ENCODE assay signal across 8 mouse cellular contexts in genomic region chr17:8367514-8368480, GRCm38 (mm10). TPM values are rescaled to one million over a fixed set of nuclear protein-coding genes. Genes with fewer than 3 reads are reported as not detected.
A peak's percentile ranks its signal among the peaks of the same experiment; 100 is the strongest.
DNase-seq lines count a peak whose midpoint lies in the region; ATAC-seq and TF ChIP-seq lines count a peak whose summit lies in the region.

No protein-coding gene starts in this region.

- no peak for TF ChIP-seq CTCF in intestine, postnatal 0 days (IDR thresholded peaks at IDR 0.05; ENCODE audit: low read depth)

- H3K36me3 ChIP-seq in embryonic facial prominence, embryonic 14.5 days (ENCODE audit: control insufficient read depth, insufficient read depth, low read length): no peaks in the 10 kb centered on the region
- no peaks in the 10 kb centered on the region for H3K36me3 ChIP-seq in intestine, postnatal 0 days (ENCODE audit: control insufficient read depth, insufficient read depth)
- H3K36me3 ChIP-seq in neural tube, embryonic 15.5 days: no peaks in the 10 kb centered on the region

- H3K4me1 ChIP-seq in embryonic facial prominence, embryonic 14.5 days (ENCODE audit: control insufficient read depth, insufficient read depth, low read length): peaks cover 30% of the 10 kb centered on the region
- peaks cover 7% of the 10 kb centered on the region for H3K4me1 ChIP-seq in intestine, postnatal 0 days (replicated peaks; ENCODE audit: control insufficient read depth, insufficient read depth, low read length)
- H3K4me1 ChIP-seq in neural tube, embryonic 15.5 days: peaks cover 60% of the 10 kb centered on the region

- peak overlapping the region; percentile 73 for H3K27ac ChIP-seq in embryonic facial prominence, embryonic 14.5 days (replicated peaks; ENCODE audit: low read depth, low read length)
- peak overlapping the region; percentile 50; the same call in 1 of the 2 replicates for H3K27ac ChIP-seq in intestine, postnatal 0 days (ENCODE audit: low read depth, low read length)
- H3K27ac ChIP-seq in neural tube, embryonic 15.5 days (replicated peaks): peak overlapping the region; percentile 98

- 14% methylated on average over 19 of the region's 20 CpGs for WGBS in embryonic facial prominence, embryonic 14.5 days
- 22% methylated on average over 20 of the region's 20 CpGs for WGBS in intestine, postnatal 0 days
- 4% methylated on average over 20 of the region's 20 CpGs for whole genome bisulfite sequencing in neural tube, embryonic 15.5 days

- no peaks in the 10 kb centered on the region for H3K9me3 ChIP-seq in embryonic facial prominence, embryonic 14.5 days (ENCODE audit: control insufficient read depth, low read length)
- no peaks in the 10 kb centered on the region for H3K9me3 ChIP-seq in intestine, postnatal 0 days (ENCODE audit: control insufficient read depth)
- no peaks in the 10 kb centered on the region for H3K9me3 ChIP-seq in neural tube, embryonic 15.5 days (replicated peaks)

- H3K4me2 ChIP-seq in embryonic facial prominence, embryonic 14.5 days (ENCODE audit: low read depth, low read length): peak overlapping the region; percentile 39
- peak overlapping the region; percentile 46 for H3K4me2 ChIP-seq in intestine, postnatal 0 days (replicated peaks; ENCODE audit: low read depth)
- peak overlapping the region; percentile 41 for H3K4me2 ChIP-seq in neural tube, embryonic 15.5 days

- DNase-seq in cerebellum, adult 11 months: peak; percentile 32
- DNase-seq in embryonic facial prominence, embryonic 14.5 days (ENCODE audit: low spot score): peak; percentile 69
- DNase-seq in spleen, postnatal 4 days (ENCODE audit: low spot score in 2 of 2): no peak
- DNase-seq in adrenal gland, adult 8-10 months: no peak

- H3K4me3 ChIP-seq in embryonic facial prominence, embryonic 14.5 days (ENCODE audit: low read depth, low read length): no peak overlapping the region
- H3K4me3 ChIP-seq in intestine, postnatal 0 days (ENCODE audit: low read depth, low read length): no peak overlapping the region
- no peak overlapping the region for H3K4me3 ChIP-seq in neural tube, embryonic 15.5 days (replicated peaks)

- no peak for ATAC-seq in cerebellum, adult (ENCODE audit: insufficient number of reproducible peaks, low FRiP score, low TSS enrichment)
- ATAC-seq in embryonic facial prominence, embryonic 14.5 days (ENCODE audit: low read depth): peak; percentile 45; the same call in 1 of the 2 replicates
- peak; percentile 86 for ATAC-seq in intestine, postnatal 0 days
- peak; percentile 56 for ATAC-seq in neural tube, embryonic 15.5 days (ENCODE audit: low FRiP score)
- ATAC-seq in megakaryocyte-erythroid progenitor cell, adult 5-6 weeks (replicated peaks; ENCODE audit: low FRiP score, low TSS enrichment, poor library complexity, severe bottlenecking): no peak

- no peaks in the 10 kb centered on the region for H3K27me3 ChIP-seq in embryonic facial prominence, embryonic 14.5 days (replicated peaks; ENCODE audit: control insufficient read depth, insufficient read depth, low read length)
- 0 out of 2 replicates have a peak, but pooled peaks cover 3% of the 10 kb centered on the region for H3K27me3 ChIP-seq in intestine, postnatal 0 days (replicated peaks; ENCODE audit: control insufficient read depth, insufficient read depth, low read length)
- H3K27me3 ChIP-seq in neural tube, embryonic 15.5 days (replicated peaks): no peaks in the 10 kb centered on the region

- peak overlapping the region; percentile 40; the same call in 1 of the 2 replicates for H3K9ac ChIP-seq in embryonic facial prominence, embryonic 14.5 days (ENCODE audit: low read depth, low read length)
- H3K9ac ChIP-seq in intestine, postnatal 0 days (ENCODE audit: low read depth, low read length): no peak overlapping the region
- H3K9ac ChIP-seq in neural tube, embryonic 15.5 days (replicated peaks): peak overlapping the region; percentile 45

RNA-seq across cellular contexts. Expression of gene T2, which starts 12.0 kb away (rescaled TPM):
- 0.46 and 0.47 TPM in 2 replicates for polyA plus RNA-seq in embryonic facial prominence, embryonic 14.5 days (2014; fragmentation: Nextera tagmentation; extraction: Ambion mirVana)
- polyA plus RNA-seq in intestine, postnatal 0 days (2015; fragmentation: Nextera tagmentation; extraction: Ambion mirVana): 0.10 TPM in 1 of 2 replicates, not detected in the other
- polyA plus RNA-seq in neural tube, embryonic 15.5 days (2015; fragmentation: Nextera tagmentation; extraction: Ambion mirVana): 0.65 and 0.79 TPM in 2 replicates
- not detected in 2 replicates for total RNA-seq in megakaryocyte-erythroid progenitor cell, adult 5-6 weeks (2014; fragmentation: Nextera tagmentation)
- 0.27 TPM in 1 of 2 replicates, not detected in the other for total RNA-seq in megakaryocyte-erythroid progenitor cell, adult 5-6 weeks (2017)
- not detected for total RNA-seq in adrenal gland, adult 8-10 months (2022)

RNA-seq across cellular contexts. Expression of gene Prr18, which starts 30.5 kb away (rescaled TPM):
- 1.0 TPM in 2 replicates for polyA plus RNA-seq in embryonic facial prominence, embryonic 14.5 days (2014; fragmentation: Nextera tagmentation; extraction: Ambion mirVana)
- polyA plus RNA-seq in intestine, postnatal 0 days (2015; fragmentation: Nextera tagmentation; extraction: Ambion mirVana): 0.35 and 0.39 TPM in 2 replicates
- polyA plus RNA-seq in neural tube, embryonic 15.5 days (2015; fragmentation: Nextera tagmentation; extraction: Ambion mirVana): 13.8 and 18.4 TPM in 2 replicates
- total RNA-seq in megakaryocyte-erythroid progenitor cell, adult 5-6 weeks (2014; fragmentation: Nextera tagmentation): 0.15 TPM in 1 of 2 replicates, not detected in the other
- not detected in 2 replicates for total RNA-seq in megakaryocyte-erythroid progenitor cell, adult 5-6 weeks (2017)
- under 1 TPM; 0.13 to 0.55 (median 0.35) TPM for total RNA-seq in adrenal gland, adult 8-10 months (2022)

RNA-seq across cellular contexts. Expression of gene Sft2d1, which starts 56.9 kb away (rescaled TPM):
- polyA plus RNA-seq in embryonic facial prominence, embryonic 14.5 days (2014; fragmentation: Nextera tagmentation; extraction: Ambion mirVana): 65.9 and 72.2 TPM in 2 replicates
- 126 and 135 TPM in 2 replicates for polyA plus RNA-seq in intestine, postnatal 0 days (2015; fragmentation: Nextera tagmentation; extraction: Ambion mirVana)
- polyA plus RNA-seq in neural tube, embryonic 15.5 days (2015; fragmentation: Nextera tagmentation; extraction: Ambion mirVana): 161 and 176 TPM in 2 replicates
- total RNA-seq in megakaryocyte-erythroid progenitor cell, adult 5-6 weeks (2014; fragmentation: Nextera tagmentation): 63.1 and 137 TPM in 2 replicates
- total RNA-seq in megakaryocyte-erythroid progenitor cell, adult 5-6 weeks (2017): 24.3 and 29.9 TPM in 2 replicates
- total RNA-seq in adrenal gland, adult 8-10 months (2022): 10 to 100 TPM; 42.0 to 50.0 (median 45.0) TPM

Comparison
In these comparisons a context has a peak if more than half of its experiments do, and no peak if none do; other contexts are left out.
1. DNase-seq: peak in cerebellum, adult 11 months (single experiment) and embryonic facial prominence, embryonic 14.5 days (single experiment); none in spleen, postnatal 4 days (0 of 2) and adrenal gland, adult 8-10 months (single experiment).
2. ATAC-seq: peak in embryonic facial prominence, embryonic 14.5 days (single experiment), intestine, postnatal 0 days (single experiment) and neural tube, embryonic 15.5 days (single experiment); none in cerebellum, adult (single experiment) and megakaryocyte-erythroid progenitor cell, adult 5-6 weeks (single experiment).
3. Peak in every context shown above with its lines, with median percentiles within 50 percentile points of each other: H3K27ac ChIP-seq and H3K4me2 ChIP-seq.